Mouse (Mus musculus): Measurements from ENCODE around the gene B230217C12Rik. TPM values are rescaled to one million over a fixed set of nuclear protein-coding genes. Genes with fewer than 3 reads are reported as not detected.
"Not testable (repeated sequence)": the region's sequence is repeated elsewhere in the genome, so short reads cannot be mapped to it uniquely, and the experiment has no call there.

Gene B230217C12Rik
- polyA plus RNA-seq, 1 experiment = 1.8 TPM

GRCm38 (mm10) chr11:97829913-97830476, 10.6 kb upstream of the B230217C12Rik start:
- H3K4me1 ChIP-seq (ENCODE audit: control insufficient read depth, insufficient read depth, insufficient read length) = peaks cover 39% of the 10 kb centered on the region; the same call in 1 of the 2 replicates
- peak; percentile 62 to 69 for DNase-seq (ENCODE audit: low read depth in 1 of 2, low spot score in 2 of 2)
- H3K27ac ChIP-seq (ENCODE audit: insufficient read depth, low read length) = peak overlapping the region; percentile 73
- no peaks in the 10 kb centered on the region for H3K27me3 ChIP-seq (ENCODE audit: control insufficient read depth, insufficient read depth, low read length)
- TF ChIP-seq CTCF (IDR thresholded peaks at IDR 0.05; ENCODE audit: extremely low read depth, insufficient read depth, insufficient read length, insufficient replicate concordance) (no peak), POLR2A (IDR thresholded peaks at IDR 0.05; ENCODE audit: low read depth, low read length) (no peak; the same call in 1 of the 2 replicates)
- H3K36me3 ChIP-seq (ENCODE audit: control insufficient read depth, insufficient read depth, low read length) = peaks cover 16% of the 10 kb centered on the region
- H3K4me3 ChIP-seq (ENCODE audit: extremely low read depth, insufficient read depth, insufficient read length) = no peak overlapping the region
- WGBS = 13% methylated on average over 12 of the region's 12 CpGs

DNA sequence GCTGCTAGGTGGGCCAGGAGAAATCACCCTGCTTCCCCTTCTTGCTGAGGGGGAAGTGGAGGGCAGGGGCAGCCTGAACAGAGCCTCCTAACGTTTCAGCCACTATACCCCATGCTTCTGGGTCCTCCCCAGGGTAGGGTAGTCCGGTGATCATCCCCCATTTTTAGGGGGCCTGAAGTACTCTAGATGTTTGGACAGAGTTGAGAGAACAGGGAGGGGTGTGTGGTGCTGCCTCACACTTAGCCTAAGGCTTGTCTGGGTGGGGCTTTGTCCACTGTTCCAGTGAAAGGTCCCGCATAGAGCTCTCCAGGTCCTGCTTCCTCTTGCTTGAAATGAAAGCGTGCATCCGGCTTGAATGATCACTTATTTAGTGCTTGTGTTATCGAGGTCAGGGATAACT, 10.1 kb upstream of the B230217C12Rik start:
- TF ChIP-seq CTCF (IDR thresholded peaks at IDR 0.05; ENCODE audit: extremely low read depth, insufficient read depth, insufficient read length, insufficient replicate concordance) (no peak), POLR2A (IDR thresholded peaks at IDR 0.05; ENCODE audit: low read depth, low read length) (no peak)
- Histone ChIP-seq H3K27ac (ENCODE audit: insufficient read depth, low read length) (peak overlapping the region; percentile 73), H3K27me3 (ENCODE audit: control insufficient read depth, insufficient read depth, low read length) (no peaks in the 10 kb centered on the region), H3K4me3 (ENCODE audit: extremely low read depth, insufficient read depth, insufficient read length) (no peak overlapping the region), H3K4me1 (ENCODE audit: control insufficient read depth, insufficient read depth, insufficient read length) (peaks cover 34% of the 10 kb centered on the region; the same call in 1 of the 2 replicates), H3K36me3 (ENCODE audit: control insufficient read depth, insufficient read depth, low read length) (peaks cover 19% of the 10 kb centered on the region)
- no peak for DNase-seq (ENCODE audit: low read depth in 1 of 2, low spot score in 2 of 2)
- 31% methylated on average over 6 of the region's 6 CpGs for WGBS

- DNase-seq (ENCODE audit: low read depth in 1 of 2, low spot score in 2 of 2) = no peak
- 89% methylated on average over 11 of the region's 11 CpGs for WGBS
- no peak for TF ChIP-seq POLR2A (IDR thresholded peaks at IDR 0.05; ENCODE audit: low read depth, low read length)
- TF ChIP-seq CTCF (IDR thresholded peaks at IDR 0.05; ENCODE audit: extremely low read depth, insufficient read depth, insufficient read length, insufficient replicate concordance) = no peak
- no peak overlapping the region for H3K4me3 ChIP-seq (ENCODE audit: extremely low read depth, insufficient read depth, insufficient read length)
- H3K36me3 ChIP-seq (ENCODE audit: control insufficient read depth, insufficient read depth, low read length) = peaks cover 28% of the 10 kb centered on the region
- peaks cover 23% of the 10 kb centered on the region; the same call in 1 of the 2 replicates for H3K4me1 ChIP-seq (ENCODE audit: control insufficient read depth, insufficient read depth, insufficient read length)
- no peak overlapping the region for H3K27ac ChIP-seq (ENCODE audit: insufficient read depth, low read length)
- no peaks in the 10 kb centered on the region for H3K27me3 ChIP-seq (ENCODE audit: control insufficient read depth, insufficient read depth, low read length)
Measured at GRCm38 (mm10) chr11:97832001-97832400, 8.6 kb upstream of the B230217C12Rik start.

- 95% methylated on average over 15 of the region's 15 CpGs for WGBS
- no peak overlapping the region for H3K4me3 ChIP-seq (ENCODE audit: extremely low read depth, insufficient read depth, insufficient read length)
- H3K36me3 ChIP-seq (ENCODE audit: control insufficient read depth, insufficient read depth, low read length) = peaks cover 31% of the 10 kb centered on the region
- DNase-seq (ENCODE audit: low read depth in 1 of 2, low spot score in 2 of 2) = no peak
- H3K4me1 ChIP-seq (ENCODE audit: control insufficient read depth, insufficient read depth, insufficient read length) = peaks cover 20% of the 10 kb centered on the region; the same call in 1 of the 2 replicates
- no peak overlapping the region for H3K27ac ChIP-seq (ENCODE audit: insufficient read depth, low read length)
- no peak for TF ChIP-seq CTCF (IDR thresholded peaks at IDR 0.05; ENCODE audit: extremely low read depth, insufficient read depth, insufficient read length, insufficient replicate concordance)
- no peak for TF ChIP-seq POLR2A (IDR thresholded peaks at IDR 0.05; ENCODE audit: low read depth, low read length)
- no peaks in the 10 kb centered on the region for H3K27me3 ChIP-seq (ENCODE audit: control insufficient read depth, insufficient read depth, low read length)
Measured at GRCm38 (mm10) chr11:97833352-97833751, 7.2 kb upstream of the B230217C12Rik start.

DNA sequence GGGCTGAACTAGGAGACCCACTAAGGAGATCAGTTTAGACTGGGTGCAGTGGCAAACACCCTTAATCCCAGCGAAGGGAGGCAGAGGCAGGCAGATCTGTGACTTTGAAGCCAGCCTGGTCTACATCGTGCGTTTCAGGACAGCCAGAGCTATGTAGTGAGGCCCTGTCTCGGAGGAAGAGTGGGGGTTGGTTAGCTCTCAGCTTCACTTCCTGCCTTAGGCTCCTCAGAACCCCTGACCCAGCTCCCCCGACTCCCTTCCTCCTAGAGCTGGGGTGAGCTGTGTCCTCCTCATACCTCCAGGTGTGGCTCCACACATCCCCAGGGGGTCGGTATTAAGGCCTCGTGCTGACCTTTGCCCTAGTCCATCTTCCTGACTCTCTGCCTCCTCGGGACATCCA, 4.0 kb upstream of the B230217C12Rik start:
- TF ChIP-seq POLR2A (IDR thresholded peaks at IDR 0.05; ENCODE audit: low read depth, low read length) (no peak), CTCF (IDR thresholded peaks at IDR 0.05; ENCODE audit: extremely low read depth, insufficient read depth, insufficient read length, insufficient replicate concordance) (no peak)
- no peak for DNase-seq (ENCODE audit: low read depth in 1 of 2, low spot score in 2 of 2)

GRCm38 (mm10) chr11:97837051-97837450, 3.5 kb upstream of the B230217C12Rik start:
- WGBS = 82% methylated on average over 9 of the region's 9 CpGs
- H3K4me3 ChIP-seq (ENCODE audit: extremely low read depth, insufficient read depth, insufficient read length); H3K27me3 ChIP-seq (ENCODE audit: control insufficient read depth, insufficient read depth, low read length): not testable (repeated sequence)

More for the DNA sequence above, 4.0 kb upstream of the B230217C12Rik start:
- Histone ChIP-seq H3K4me3 (ENCODE audit: extremely low read depth, insufficient read depth, insufficient read length) (no peak overlapping the region), H3K27me3 (ENCODE audit: control insufficient read depth, insufficient read depth, low read length) (no peaks in the 10 kb centered on the region), H3K27ac (ENCODE audit: insufficient read depth, low read length) (no peak overlapping the region), H3K36me3 (ENCODE audit: control insufficient read depth, insufficient read depth, low read length) (peaks cover 31% of the 10 kb centered on the region), H3K4me1 (ENCODE audit: control insufficient read depth, insufficient read depth, insufficient read length) (peaks cover 11% of the 10 kb centered on the region; the same call in 1 of the 2 replicates)
- WGBS = 64% methylated on average over 8 of the region's 8 CpGs

DNA sequence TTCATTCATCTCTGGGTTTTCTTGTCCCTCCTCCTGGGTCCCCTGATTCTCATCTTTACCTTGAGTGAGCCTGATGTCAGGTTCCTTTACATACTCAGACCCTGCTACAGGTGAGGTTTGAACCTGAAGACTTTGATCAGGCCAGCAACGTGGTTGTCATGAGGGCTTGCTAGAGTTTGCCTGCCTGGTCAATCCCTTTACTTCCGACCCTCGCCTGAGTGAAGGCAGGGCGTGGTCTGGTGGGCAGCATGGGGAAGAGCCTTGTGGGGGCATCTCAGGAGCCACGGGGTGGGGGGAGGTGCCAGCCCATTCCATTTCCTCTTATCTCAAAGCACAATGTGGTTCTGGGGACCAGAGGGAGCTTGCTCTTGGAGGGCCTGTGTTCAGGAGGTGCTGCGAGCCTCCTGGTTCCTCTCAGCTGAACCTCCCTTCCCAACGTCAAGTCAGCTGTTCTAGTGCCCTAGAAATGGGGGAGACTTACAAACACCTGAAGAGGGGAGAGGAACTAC, 2.9 kb upstream of the B230217C12Rik start:
- Histone ChIP-seq H3K27ac (ENCODE audit: insufficient read depth, low read length) (no peak overlapping the region), H3K4me1 (ENCODE audit: control insufficient read depth, insufficient read depth, insufficient read length) (peaks cover 11% of the 10 kb centered on the region; the same call in 1 of the 2 replicates), H3K27me3 (ENCODE audit: control insufficient read depth, insufficient read depth, low read length) (no peaks in the 10 kb centered on the region), H3K4me3 (ENCODE audit: extremely low read depth, insufficient read depth, insufficient read length) (no peak overlapping the region), H3K36me3 (ENCODE audit: control insufficient read depth, insufficient read depth, low read length) (peaks cover 31% of the 10 kb centered on the region)
- DNase-seq (ENCODE audit: low read depth in 1 of 2, low spot score in 2 of 2) = no peak
- WGBS = 55% methylated on average over 7 of the region's 7 CpGs
- TF ChIP-seq POLR2A (IDR thresholded peaks at IDR 0.05; ENCODE audit: low read depth, low read length) (no peak), CTCF (IDR thresholded peaks at IDR 0.05; ENCODE audit: extremely low read depth, insufficient read depth, insufficient read length, insufficient replicate concordance) (no peak)

More at GRCm38 (mm10) chr11:97837051-97837450, 3.5 kb upstream of the B230217C12Rik start:
- Histone ChIP-seq H3K4me1 (ENCODE audit: control insufficient read depth, insufficient read depth, insufficient read length) (peaks cover 11% of the 10 kb centered on the region; the same call in 1 of the 2 replicates), H3K36me3 (ENCODE audit: control insufficient read depth, insufficient read depth, low read length) (peaks cover 31% of the 10 kb centered on the region)
- not testable (repeated sequence) for H3K27ac ChIP-seq (ENCODE audit: insufficient read depth, low read length); DNase-seq (ENCODE audit: low read depth in 1 of 2, low spot score in 2 of 2)
